Mouse (Mus musculus) lung, embryonic 15.5 days (tissue): ENCODE measurements at regions not wholly inside any gene's neighbourhood (a gene's known extent, or its start where the extent isn't known, plus 50 kb on each side); places are given as distances from the start of the nearest gene placed in this dataset.
A peak's percentile ranks its signal among the peaks of the same experiment; 100 is the strongest.

Experiments used
- ATAC-seq: fragments of 200-750 bp; cut with Nextera tagmentation; 2 replicates; pipeline ENCODE4 v1.8.0; 2017; ENCODE audit warnings: moderate number of reproducible peaks, borderline replicate concordance; ENCODE audit not compliant: low FRiP score, low TSS enrichment; ENCODE audit errors: extremely low read depth
- H3K27ac ChIP-seq: fragments of 300-500 bp; sonication (generic); 2 replicates; pipeline ENCODE4 v1.5.1; 2015; ENCODE audit warnings: moderate library complexity, mild to moderate bottlenecking, inconsistent platforms
- H3K27me3 ChIP-seq: fragments of 300-500 bp; sonication (generic); 2 replicates; pipeline ENCODE4 v1.6.1; 2015; ENCODE audit warnings: inconsistent platforms
- H3K36me3 ChIP-seq: fragments of 300-500 bp; sonication (generic); 2 replicates; pipeline ENCODE4 v1.6.1; 2015; ENCODE audit warnings: inconsistent platforms
- H3K4me1 ChIP-seq: fragments of 300-500 bp; sonication (generic); 2 replicates; pipeline ENCODE4 v1.6.1; 2015; ENCODE audit warnings: inconsistent platforms
- H3K4me2 ChIP-seq: fragments of 300-500 bp; sonication (generic); 2 replicates; pipeline ENCODE4 v1.6.1; 2015; ENCODE audit warnings: inconsistent platforms, mild to moderate bottlenecking, moderate library complexity
- H3K4me3 ChIP-seq: fragments of 300-500 bp; sonication (generic); 2 replicates; pipeline ENCODE4 v1.5.1; 2015; ENCODE audit warnings: mild to moderate bottlenecking, inconsistent platforms
- H3K9ac ChIP-seq: fragments of 300-500 bp; sonication (generic); 2 replicates; pipeline ENCODE4 v1.6.1; 2015; ENCODE audit warnings: inconsistent platforms
- H3K9me3 ChIP-seq: fragments of 300-500 bp; sonication (generic); 2 replicates; pipeline ENCODE4 v1.6.1; 2016; ENCODE audit warnings: inconsistent platforms
- WGBS: fragments of 180-500 bp; shearing (Covaris S2); methylation state at CpG from one replicate; pipeline ENCODE4 v1.1.7; 2015; 5-methylcytosine and 5-hydroxymethylcytosine counted together

- WGBS = 46% methylated on average over 1 of the region's 1 CpGs
- no peak overlapping the region for H3K9ac ChIP-seq
Observed at GRCm38 (mm10) chr9:76734387-76734786, 167.5 kb upstream of the Fam83b start.

GRCm38 (mm10) chr9:76733812-76734211 is 166.9 kb upstream of the Fam83b start:
- Histone ChIP-seq H3K4me2 (no peak overlapping the region), H3K9me3 (no peaks in the 10 kb centered on the region), H3K27ac (peak overlapping the region; percentile 38; the same call in 1 of the 2 replicates), H3K36me3 (no peaks in the 10 kb centered on the region), H3K4me3 (no peak overlapping the region), H3K27me3 (no peaks in the 10 kb centered on the region), H3K4me1 (no peaks in the 10 kb centered on the region), H3K9ac (no peak overlapping the region)
- ATAC-seq = peak; percentile 55; the same call in 1 of the 2 replicates

More at GRCm38 (mm10) chr9:76734387-76734786, 167.5 kb upstream of the Fam83b start:
- Histone ChIP-seq H3K4me1 (no peaks in the 10 kb centered on the region), H3K27ac (peak overlapping the region; percentile 38; the same call in 1 of the 2 replicates), H3K36me3 (no peaks in the 10 kb centered on the region), H3K4me3 (no peak overlapping the region), H3K27me3 (no peaks in the 10 kb centered on the region), H3K9me3 (no peaks in the 10 kb centered on the region), H3K4me2 (no peak overlapping the region)
- no peak for ATAC-seq

GRCm38 (mm10) chr9:76722881-76723280 is 156.0 kb upstream of the Fam83b start:
- 69% methylated on average over 3 of the region's 3 CpGs for WGBS
- H3K4me3 ChIP-seq = no peak overlapping the region
- H3K27ac ChIP-seq = no peak overlapping the region
- no peaks in the 10 kb centered on the region for H3K9me3 ChIP-seq
- no peaks in the 10 kb centered on the region for H3K36me3 ChIP-seq
- ATAC-seq = no peak
- H3K9ac ChIP-seq = no peak overlapping the region
- H3K4me1 ChIP-seq = no peaks in the 10 kb centered on the region
- no peaks in the 10 kb centered on the region for H3K27me3 ChIP-seq
- no peak overlapping the region for H3K4me2 ChIP-seq

GRCm38 (mm10) chr9:76715852-76716251 is 148.9 kb upstream of the Fam83b start:
- Histone ChIP-seq H3K9ac (no peak overlapping the region), H3K27ac (no peak overlapping the region), H3K4me3 (no peak overlapping the region), H3K9me3 (no peaks in the 10 kb centered on the region), H3K27me3 (no peaks in the 10 kb centered on the region), H3K4me1 (no peaks in the 10 kb centered on the region), H3K4me2 (no peak overlapping the region), H3K36me3 (no peaks in the 10 kb centered on the region)
- 70% methylated on average over 1 of the region's 1 CpGs for whole genome bisulfite sequencing
- ATAC-seq = no peak

GRCm38 (mm10) chr9:76706451-76706850 is 139.5 kb upstream of the Fam83b start:
- H3K4me3 ChIP-seq = no peak overlapping the region
- no peaks in the 10 kb centered on the region for H3K4me1 ChIP-seq
- no peak overlapping the region for H3K27ac ChIP-seq
- H3K36me3 ChIP-seq = no peaks in the 10 kb centered on the region
- H3K4me2 ChIP-seq = no peak overlapping the region
- no peak for ATAC-seq
- no peaks in the 10 kb centered on the region for H3K27me3 ChIP-seq
- no peaks in the 10 kb centered on the region for H3K9me3 ChIP-seq
- WGBS = 21% methylated on average over 1 of the region's 1 CpGs
- no peak overlapping the region for H3K9ac ChIP-seq

GRCm38 (mm10) chr9:76705786-76706185 is 138.9 kb upstream of the Fam83b start:
- H3K9ac ChIP-seq = no peak overlapping the region
- H3K36me3 ChIP-seq = no peaks in the 10 kb centered on the region
- ATAC-seq = no peak
- no peak overlapping the region for H3K4me3 ChIP-seq
- H3K4me1 ChIP-seq = no peaks in the 10 kb centered on the region
- WGBS = 89% methylated on average over 5 of the region's 5 CpGs
- H3K27ac ChIP-seq = no peak overlapping the region
- no peaks in the 10 kb centered on the region for H3K9me3 ChIP-seq
- H3K4me2 ChIP-seq = no peak overlapping the region
- H3K27me3 ChIP-seq = no peaks in the 10 kb centered on the region

GRCm38 (mm10) chr9:76695547-76695946 is 128.6 kb upstream of the Fam83b start:
- H3K4me1 ChIP-seq = no peaks in the 10 kb centered on the region
- WGBS = 45% methylated on average over 4 of the region's 4 CpGs
- H3K4me3 ChIP-seq = no peak overlapping the region
- H3K9me3 ChIP-seq = no peaks in the 10 kb centered on the region
- ATAC-seq = no peak; the same call in 1 of the 2 replicates
- no peak overlapping the region for H3K27ac ChIP-seq
- no peaks in the 10 kb centered on the region for H3K27me3 ChIP-seq
- H3K4me2 ChIP-seq = no peak overlapping the region
- no peak overlapping the region for H3K9ac ChIP-seq
- no peaks in the 10 kb centered on the region for H3K36me3 ChIP-seq

- H3K4me2 ChIP-seq = no peak overlapping the region
- no peaks in the 10 kb centered on the region for H3K9me3 ChIP-seq
- no peaks in the 10 kb centered on the region for H3K36me3 ChIP-seq
- WGBS = 67% methylated on average over 4 of the region's 4 CpGs
- no peaks in the 10 kb centered on the region for H3K27me3 ChIP-seq
- H3K4me1 ChIP-seq = no peaks in the 10 kb centered on the region
- H3K4me3 ChIP-seq = no peak overlapping the region
- no peak overlapping the region for H3K9ac ChIP-seq
- no peak for ATAC-seq
- H3K27ac ChIP-seq = no peak overlapping the region
Observed at GRCm38 (mm10) chr9:76692976-76693375, 126.1 kb upstream of the Fam83b start.

GRCm38 (mm10) chr9:76660848-76661247 is 93.9 kb upstream of the Fam83b start:
- H3K36me3 ChIP-seq = no peaks in the 10 kb centered on the region
- no peaks in the 10 kb centered on the region for H3K27me3 ChIP-seq
- no peak for ATAC-seq
- no peak overlapping the region for H3K4me2 ChIP-seq
- H3K9ac ChIP-seq = no peak overlapping the region
- no peak overlapping the region for H3K27ac ChIP-seq
- H3K4me3 ChIP-seq = no peak overlapping the region
- 9% methylated on average over 3 of the region's 3 CpGs for WGBS
- H3K4me1 ChIP-seq = no peaks in the 10 kb centered on the region
- H3K9me3 ChIP-seq = no peaks in the 10 kb centered on the region

- Histone ChIP-seq H3K4me1 (no peaks in the 10 kb centered on the region), H3K9ac (no peak overlapping the region), H3K4me3 (no peak overlapping the region), H3K27ac (no peak overlapping the region), H3K9me3 (no peaks in the 10 kb centered on the region), H3K4me2 (no peak overlapping the region), H3K36me3 (no peaks in the 10 kb centered on the region), H3K27me3 (no peaks in the 10 kb centered on the region)
- 37% methylated on average over 3 of the region's 3 CpGs for WGBS
- no peak for ATAC-seq
Observed at GRCm38 (mm10) chr9:76659798-76660197, 92.9 kb upstream of the Fam83b start.

- no peak overlapping the region for H3K4me2 ChIP-seq
- no peaks in the 10 kb centered on the region for H3K36me3 ChIP-seq
- H3K9ac ChIP-seq = no peak overlapping the region
- no peaks in the 10 kb centered on the region for H3K27me3 ChIP-seq
- no peak for ATAC-seq
- WGBS = 80% methylated on average over 2 of the region's 2 CpGs
- no peak overlapping the region for H3K27ac ChIP-seq
- no peaks in the 10 kb centered on the region for H3K9me3 ChIP-seq
- no peaks in the 10 kb centered on the region for H3K4me1 ChIP-seq
- H3K4me3 ChIP-seq = no peak overlapping the region
Observed at GRCm38 (mm10) chr9:76653311-76653710, 86.4 kb upstream of the Fam83b start.

- no peaks in the 10 kb centered on the region for H3K4me1 ChIP-seq
- no peaks in the 10 kb centered on the region for H3K9me3 ChIP-seq
- H3K36me3 ChIP-seq = no peaks in the 10 kb centered on the region
- 72% methylated on average over 1 of the region's 1 CpGs for WGBS
- no peak overlapping the region for H3K4me3 ChIP-seq
- H3K27ac ChIP-seq = no peak overlapping the region
- H3K9ac ChIP-seq = no peak overlapping the region
- ATAC-seq = no peak
- H3K4me2 ChIP-seq = no peak overlapping the region
- H3K27me3 ChIP-seq = no peaks in the 10 kb centered on the region
Observed at GRCm38 (mm10) chr9:76649484-76649883, 82.6 kb upstream of the Fam83b start.

GRCm38 (mm10) chr9:76646383-76646782 is 79.5 kb upstream of the Fam83b start:
- Histone ChIP-seq H3K27me3 (no peaks in the 10 kb centered on the region), H3K4me3 (no peak overlapping the region)
- no peak for ATAC-seq

More at GRCm38 (mm10) chr9:76646383-76646782, 79.5 kb upstream of the Fam83b start:
- Histone ChIP-seq H3K4me2 (no peak overlapping the region), H3K36me3 (no peaks in the 10 kb centered on the region), H3K4me1 (no peaks in the 10 kb centered on the region), H3K27ac (no peak overlapping the region), H3K9me3 (no peaks in the 10 kb centered on the region), H3K9ac (no peak overlapping the region)
